Mouse (Mus musculus) lung, postnatal 0 days (tissue): ENCODE measurements at regions not wholly inside any gene's neighbourhood (a gene's known extent, or its start where the extent isn't known, plus 50 kb on each side); places are given as distances from the start of the nearest gene placed in this dataset.

Experiments used
- ATAC-seq: fragments of 200-750 bp; cut with Nextera tagmentation; 2 replicates; pipeline ENCODE4 v1.8.0; 2017; ENCODE audit warnings: moderate library complexity
- DNase-seq: peaks from one replicate; pipeline ENCODE4 v3.0.0-alpha.2; 2016; ENCODE audit warnings: low spot score
- H3K27ac ChIP-seq: fragments of 300-500 bp; sonication (generic); 2 replicates; pipeline ENCODE4 v1.5.1; 2014; ENCODE audit warnings: antibody characterized with exemption, mild to moderate bottlenecking, low read length, mixed read lengths
- H3K27me3 ChIP-seq: fragments of 300-500 bp; sonication (generic); replicated peaks from 2 replicates; pipeline ENCODE4 v1.6.1; 2014; ENCODE audit warnings: low read length, mixed read lengths; ENCODE audit not compliant: insufficient read depth
- H3K36me3 ChIP-seq: fragments of 300-500 bp; sonication (generic); 2 replicates; pipeline ENCODE4 v1.6.1; 2014; ENCODE audit warnings: low read length, mixed read lengths; ENCODE audit not compliant: insufficient read depth
- H3K4me1 ChIP-seq: fragments of 300-500 bp; sonication (generic); 2 replicates; pipeline ENCODE4 v1.6.1; 2014; ENCODE audit warnings: antibody characterized with exemption, low read depth, low read length, mixed read lengths; ENCODE audit not compliant: insufficient read depth
- H3K4me2 ChIP-seq: fragments of 300-500 bp; sonication (generic); replicated peaks from 2 replicates; pipeline ENCODE4 v1.6.1; 2014; ENCODE audit warnings: low read depth, mild to moderate bottlenecking, low read length, moderate library complexity, mixed read lengths
- H3K4me3 ChIP-seq: fragments of 300-500 bp; sonication (generic); 2 replicates; pipeline ENCODE4 v1.5.1; 2014; ENCODE audit warnings: low read depth, low read length
- H3K9ac ChIP-seq: fragments of 300-500 bp; sonication (generic); replicated peaks from 2 replicates; pipeline ENCODE4 v1.6.1; 2014; ENCODE audit warnings: low read depth, mild to moderate bottlenecking
- H3K9me3 ChIP-seq: fragments of 300-500 bp; sonication (generic); 2 replicates; pipeline ENCODE4 v1.6.1; 2016; ENCODE audit warnings: low read length, mixed read lengths
- CTCF ChIP-seq: IDR thresholded peaks from 2 replicates; pipeline ENCODE4 v1.5.1; 2016; ENCODE audit warnings: antibody characterized with exemption, mild to moderate bottlenecking
- EP300 ChIP-seq: IDR thresholded peaks from 2 replicates; pipeline ENCODE4 v1.6.1; 2016; ENCODE audit warnings: antibody characterized with exemption, mild to moderate bottlenecking, control low read depth
- WGBS: fragments of 180-500 bp; shearing (Covaris S2); extraction: QIAGEN DNeasy Blood & Tissue Kit; methylation state at CpG from one replicate; pipeline ENCODE4 v1.1.7; 2014; 5-methylcytosine and 5-hydroxymethylcytosine counted together

GRCm38 (mm10) chr7:134612175-134612633 is 58.2 kb upstream of the Dock1 start:
- WGBS = 53% methylated on average over 4 of the region's 4 CpGs
- DNase-seq = no peak
- H3K9me3 ChIP-seq = no peaks in the 10 kb centered on the region
- H3K27ac ChIP-seq = no peak overlapping the region
- no peak overlapping the region for H3K4me2 ChIP-seq
- no peak for ATAC-seq
- TF ChIP-seq EP300 (no peak), CTCF (no peak)
- no peak overlapping the region for H3K4me3 ChIP-seq
- no peaks in the 10 kb centered on the region for H3K4me1 ChIP-seq
- H3K27me3 ChIP-seq = no peaks in the 10 kb centered on the region
- H3K36me3 ChIP-seq = no peaks in the 10 kb centered on the region
- no peak overlapping the region for H3K9ac ChIP-seq

DNA sequence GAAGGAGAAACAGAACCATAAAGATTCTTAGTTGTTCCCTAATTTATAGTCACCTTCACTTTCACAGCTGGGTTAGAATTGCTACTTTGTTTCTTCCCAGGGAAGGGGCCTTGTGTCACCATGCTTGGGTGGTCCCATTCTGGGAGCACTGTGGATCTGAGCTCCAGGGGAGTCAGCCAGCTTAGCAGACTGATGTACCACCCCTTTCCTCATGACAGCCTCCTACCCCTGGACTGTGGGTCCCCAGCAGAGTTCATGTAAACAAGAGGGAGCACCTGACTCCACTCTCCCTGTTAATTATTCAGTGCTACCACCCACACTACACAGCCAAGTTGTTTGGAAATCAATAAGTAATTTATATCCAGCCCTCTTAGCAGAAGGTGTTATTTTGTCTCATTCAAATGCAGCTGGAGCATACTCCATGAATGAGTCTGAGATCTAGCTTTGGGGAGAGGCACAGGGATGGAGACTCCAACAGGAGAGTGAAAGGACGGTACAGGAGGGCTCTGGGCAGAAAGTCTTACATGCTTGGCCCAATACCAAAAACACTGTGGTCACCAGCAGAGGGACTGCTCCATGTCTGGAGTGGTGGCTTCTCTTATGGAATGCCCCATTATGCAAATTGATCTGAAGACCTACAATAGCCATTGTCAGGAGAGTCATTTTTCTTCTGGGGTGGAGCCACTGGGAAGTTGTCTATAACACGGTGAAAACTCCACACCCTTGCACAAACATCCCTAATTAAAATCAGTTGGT is 51.1 kb upstream of the Dock1 start:
- Histone ChIP-seq H3K9me3 (no peaks in the 10 kb centered on the region), H3K9ac (no peak overlapping the region), H3K4me2 (no peak overlapping the region), H3K4me1 (no peaks in the 10 kb centered on the region), H3K27ac (no peak overlapping the region), H3K27me3 (no peaks in the 10 kb centered on the region), H3K36me3 (no peaks in the 10 kb centered on the region), H3K4me3 (no peak overlapping the region)
- WGBS = 11% methylated on average over 2 of the region's 2 CpGs
- ATAC-seq = peak; percentile 58
- TF ChIP-seq CTCF (peak; percentile 49), EP300 (no peak)
- DNase-seq = peak; percentile 56

- peak; percentile 41; the same call in 1 of the 2 replicates for ATAC-seq
- Histone ChIP-seq H3K36me3 (no peaks in the 10 kb centered on the region), H3K4me2 (no peak overlapping the region), H3K4me1 (no peaks in the 10 kb centered on the region), H3K9me3 (no peaks in the 10 kb centered on the region), H3K27me3 (no peaks in the 10 kb centered on the region), H3K4me3 (no peak overlapping the region), H3K9ac (no peak overlapping the region), H3K27ac (no peak overlapping the region)
- WGBS = 68% methylated on average over 5 of the region's 5 CpGs
- TF ChIP-seq EP300 = no peak
- TF ChIP-seq CTCF = no peak
- DNase-seq = no peak
Observed at GRCm38 (mm10) chr7:134620006-134620405, 50.4 kb upstream of the Dock1 start.
